Mouse (Mus musculus) cerebellum, postnatal 4 days (tissue): ENCODE results near the gene Luzp1.
A peak's percentile ranks its signal among the peaks of the same experiment; 100 is the strongest.

ENCODE experiments used
- DNase-seq, 2 experiments: peaks; one replicate each; pipeline ENCODE4 v3.0.0; 2022; ENCODE audit warnings: low spot score in 2 of 2, mixed read lengths in 1 of 2

Luzp1 gene

GRCm38 (mm10) chr4:136469371-136469903 is at the start of gene Luzp1:
TSS of gene Luzp1 (plus strand) at chr4:136469761.
- peak; percentile 86 to 94 for DNase-seq

GRCm38 (mm10) chr4:136423224-136423623 is 46.3 kb upstream of the Luzp1 start, which contains the start of gene Htr1d:
TSS of gene Htr1d (plus strand) at chr4:136423524.
- DNase-seq, result no peak

- no peak for DNase-seq
Measured at GRCm38 (mm10) chr4:136424120-136424999, 45.2 kb upstream of the Luzp1 start.

- DNase-seq, result no peak
Measured at GRCm38 (mm10) chr4:136425000-136425288, 44.6 kb upstream of the Luzp1 start.

- DNase-seq, result no peak
Measured at GRCm38 (mm10) chr4:136430609-136431375, 38.8 kb upstream of the Luzp1 start.

GRCm38 (mm10) chr4:136431376-136431693 is 38.2 kb upstream of the Luzp1 start:
- DNase-seq, result peak in 1 of 2 experiments; percentile 71

- DNase-seq, result no peak
Measured at GRCm38 (mm10) chr4:136434029-136434428, 35.5 kb upstream of the Luzp1 start.

GRCm38 (mm10) chr4:136439106-136439505 is 30.5 kb upstream of the Luzp1 start:
- no peak for DNase-seq

GRCm38 (mm10) chr4:136441354-136442043 is 28.1 kb upstream of the Luzp1 start:
- DNase-seq, result no peak

- DNase-seq, result no peak
Measured at GRCm38 (mm10) chr4:136444561-136444960, 25.0 kb upstream of the Luzp1 start.

GRCm38 (mm10) chr4:136449795-136450194 is 19.8 kb upstream of the Luzp1 start:
- DNase-seq, result no peak

- DNase-seq, result no peak
Measured at GRCm38 (mm10) chr4:136450271-136450670, 19.3 kb upstream of the Luzp1 start.

- DNase-seq, result no peak
Measured at GRCm38 (mm10) chr4:136451564-136451963, 18.0 kb upstream of the Luzp1 start.

GRCm38 (mm10) chr4:136452286-136452685 is 17.3 kb upstream of the Luzp1 start:
- DNase-seq, result no peak

- no peak for DNase-seq
Measured at GRCm38 (mm10) chr4:136452792-136453191, 16.8 kb upstream of the Luzp1 start.

GRCm38 (mm10) chr4:136454850-136455260 is 14.7 kb upstream of the Luzp1 start:
- peak; percentile 79 to 86 for DNase-seq

- no peak for DNase-seq
Measured at GRCm38 (mm10) chr4:136456516-136457218, 12.9 kb upstream of the Luzp1 start.

GRCm38 (mm10) chr4:136458276-136458675 is 11.3 kb upstream of the Luzp1 start:
- DNase-seq, result no peak

GRCm38 (mm10) chr4:136459210-136459609 is 10.4 kb upstream of the Luzp1 start:
- no peak for DNase-seq

- DNase-seq, result no peak
Measured at GRCm38 (mm10) chr4:136461206-136461605, 8.4 kb upstream of the Luzp1 start.

GRCm38 (mm10) chr4:136461761-136462085 is 7.8 kb upstream of the Luzp1 start:
- DNase-seq, result no peak
